Mouse (Mus musculus) CH12.LX (cell line): ENCODE measurements around the gene Cyb5rl. TPM values are rescaled to one million over a fixed set of nuclear protein-coding genes. Genes with fewer than 3 reads are reported as not detected.

ENCODE experiments used
- DNase-seq: peaks from one replicate; pipeline ENCODE4 v3.0.0-alpha.2; 2013; ENCODE audit errors: extremely low read depth
- H3K27ac ChIP-seq: 2 replicates; pipeline ENCODE4 v1.5.1; 2012; ENCODE audit warnings: low read depth, mild to moderate bottlenecking, control low read depth, moderate library complexity; ENCODE audit not compliant: insufficient read depth
- H3K27me3 ChIP-seq: replicated peaks from 2 replicates; pipeline ENCODE3; 2012; ENCODE audit warnings: inconsistent platforms
- H3K36me3 ChIP-seq, 2 experiments: replicated peaks in 1 of 2; 2 replicates each; pipeline versions ENCODE3 to v1.6.1; 2012; ENCODE audit warnings: inconsistent platforms in 1 of 2, low read length in 1 of 2, mild to moderate bottlenecking in 1 of 2, mixed read lengths in 1 of 2, moderate library complexity in 1 of 2; ENCODE audit not compliant: control insufficient read depth in 1 of 2, insufficient read depth in 1 of 2
- H3K4me1 ChIP-seq, 2 experiments: 2 replicates each; pipeline ENCODE4 v1.6.1; 2012; ENCODE audit warnings: inconsistent platforms in 1 of 2, moderate library complexity in 1 of 2; ENCODE audit not compliant: insufficient read depth in 2 of 2, control insufficient read depth in 1 of 2
- H3K4me2 ChIP-seq: 2 replicates; pipeline ENCODE4 v1.6.1; 2012; ENCODE audit warnings: low read depth, mild to moderate bottlenecking, control low read depth; ENCODE audit not compliant: poor library complexity, insufficient read depth, severe bottlenecking
- H3K4me3 ChIP-seq, 3 experiments: fragments of 150-350 bp in 1 of 3; sonication (generic) in 1 of 3; replicated peaks in 1 of 3; 2 replicates each; pipeline versions ENCODE3 to v1.5.1; 2011 to 2012; ENCODE audit warnings: low read depth in 2 of 3, low read length in 2 of 3, mild to moderate bottlenecking in 2 of 3, moderate library complexity in 2 of 3, control low read depth in 1 of 3, improper control_type of control experiment in 1 of 3, inconsistent platforms in 1 of 3, mixed read lengths in 1 of 3; ENCODE audit not compliant: poor library complexity in 1 of 3
- H3K79me2 ChIP-seq: replicated peaks from 2 replicates; pipeline ENCODE4 v1.6.1; 2012; ENCODE audit warnings: mild to moderate bottlenecking, moderate library complexity; ENCODE audit not compliant: control insufficient read depth, poor library complexity, insufficient read depth, severe bottlenecking; ENCODE audit errors: extremely low read depth
- H3K9ac ChIP-seq: 2 replicates; pipeline ENCODE4 v1.6.1; 2012; ENCODE audit warnings: low read depth, mild to moderate bottlenecking, control low read depth, moderate library complexity; ENCODE audit not compliant: insufficient read depth
- H3K9me3 ChIP-seq: replicated peaks from 2 replicates; pipeline ENCODE3; 2012; ENCODE audit warnings: low read length, inconsistent platforms, mixed read lengths
- BHLHE40 ChIP-seq: IDR thresholded peaks from 2 replicates; pipeline ENCODE4 v1.6.1; 2011; ENCODE audit warnings: mild to moderate bottlenecking, low read depth, low read length, improper control_type of control experiment
- CHD1 ChIP-seq: IDR thresholded peaks from 2 replicates; pipeline ENCODE4 v1.6.1; 2012; ENCODE audit warnings: low read depth, low read length, improper control_type of control experiment, inconsistent platforms
- CHD2 ChIP-seq: IDR thresholded peaks from 2 replicates; pipeline ENCODE4 v1.6.1; 2011; ENCODE audit warnings: low read length, improper control_type of control experiment
- CTCF ChIP-seq, 2 experiments: IDR thresholded peaks in 1 of 2; conservative IDR thresholded peaks in 1 of 2; 2 replicates each; pipeline ENCODE4 v1.5.1; 2011 to 2012; ENCODE audit warnings: low read depth in 2 of 2, low read length in 2 of 2, improper control_type of control experiment in 1 of 2, inconsistent platforms in 1 of 2, mild to moderate bottlenecking in 1 of 2, moderate library complexity in 1 of 2
- EP300 ChIP-seq: IDR thresholded peaks from 2 replicates; pipeline ENCODE4 v1.6.1; 2011; ENCODE audit warnings: low read length, improper control_type of control experiment
- ETS1 ChIP-seq: conservative IDR thresholded peaks from 2 replicates; pipeline ENCODE4 v1.6.1; 2012; ENCODE audit warnings: low read depth, mild to moderate bottlenecking, inconsistent platforms, low read length, improper control_type of control experiment, moderate library complexity
- GABPA ChIP-seq: IDR thresholded peaks from 2 replicates; pipeline ENCODE4 v1.6.1; 2012; ENCODE audit warnings: low read depth, low read length, improper control_type of control experiment, inconsistent platforms; ENCODE audit not compliant: insufficient replicate concordance
- HCFC1 ChIP-seq: IDR thresholded peaks from 2 replicates; pipeline ENCODE4 v1.6.1; 2012; ENCODE audit warnings: low read depth, mild to moderate bottlenecking, inconsistent platforms, low read length, improper control_type of control experiment
- JUND ChIP-seq: conservative IDR thresholded peaks from 2 replicates; pipeline ENCODE4 v1.6.1; 2011; ENCODE audit warnings: low read depth, low read length, improper control_type of control experiment
- MAFK ChIP-seq: IDR thresholded peaks from 2 replicates; pipeline ENCODE4 v1.6.1; 2011; ENCODE audit warnings: low read length, improper control_type of control experiment; ENCODE audit not compliant: insufficient replicate concordance
- MAX ChIP-seq: IDR thresholded peaks from 2 replicates; pipeline ENCODE4 v1.6.1; 2011; ENCODE audit warnings: low read length, improper control_type of control experiment
- MAZ ChIP-seq: IDR thresholded peaks from 2 replicates; pipeline ENCODE4 v1.6.1; 2012; ENCODE audit warnings: low read depth, mild to moderate bottlenecking, inconsistent platforms, low read length, improper control_type of control experiment, moderate library complexity
- MEF2A ChIP-seq: IDR thresholded peaks from 2 replicates; pipeline ENCODE4 v1.6.1; 2014; ENCODE audit warnings: low read depth, mild to moderate bottlenecking, inconsistent platforms, low read length, improper control_type of control experiment, borderline replicate concordance
- NELFE ChIP-seq: IDR thresholded peaks from 2 replicates; pipeline ENCODE4 v1.6.1; 2011; ENCODE audit warnings: low read depth, low read length, improper control_type of control experiment
- PAX5 ChIP-seq: IDR thresholded peaks from 2 replicates; pipeline ENCODE4 v1.6.1; 2012; ENCODE audit warnings: low read length, inconsistent platforms, mixed read lengths
- POLR2A ChIP-seq: IDR thresholded peaks from 2 replicates; pipeline ENCODE4 v1.6.1; 2011; ENCODE audit warnings: low read depth, mild to moderate bottlenecking, improper control_type of control experiment, low read length
- POLR2AphosphoS2 ChIP-seq: IDR thresholded peaks from 2 replicates; pipeline ENCODE4 v1.6.1; 2011; ENCODE audit warnings: low read depth, low read length, improper control_type of control experiment
- RCOR1 ChIP-seq: conservative IDR thresholded peaks from 2 replicates; pipeline ENCODE4 v1.6.1; 2012; ENCODE audit warnings: low read depth, mild to moderate bottlenecking, inconsistent platforms, low read length, improper control_type of control experiment
- SIN3A ChIP-seq: IDR thresholded peaks from 2 replicates; pipeline ENCODE4 v1.6.1; 2012; ENCODE audit warnings: low read length, improper control_type of control experiment, inconsistent platforms
- SMC3 ChIP-seq: IDR thresholded peaks from 2 replicates; pipeline ENCODE4 v1.6.1; 2011; ENCODE audit warnings: low read depth, low read length, improper control_type of control experiment
- TBP ChIP-seq: conservative IDR thresholded peaks from 2 replicates; pipeline ENCODE4 v1.6.1; 2011; ENCODE audit warnings: low read depth, low read length, improper control_type of control experiment
- TCF12 ChIP-seq: IDR thresholded peaks from 2 replicates; pipeline ENCODE4 v1.6.1; 2014; ENCODE audit warnings: low read depth, mild to moderate bottlenecking, inconsistent platforms, low read length, improper control_type of control experiment
- UBTF ChIP-seq: IDR thresholded peaks from 2 replicates; pipeline ENCODE4 v1.6.1; 2012; ENCODE audit warnings: low read depth, mild to moderate bottlenecking, inconsistent platforms, low read length, improper control_type of control experiment, moderate library complexity
- USF1 ChIP-seq: IDR thresholded peaks from 2 replicates; pipeline ENCODE4 v1.6.1; 2014; ENCODE audit warnings: low read depth, mild to moderate bottlenecking, inconsistent platforms, low read length, improper control_type of control experiment
- ZC3H11A ChIP-seq: IDR thresholded peaks from 2 replicates; pipeline ENCODE4 v1.6.1; 2012; ENCODE audit warnings: low read depth, mild to moderate bottlenecking, inconsistent platforms, low read length, improper control_type of control experiment
- ZKSCAN1 ChIP-seq: IDR thresholded peaks from 2 replicates; pipeline ENCODE4 v1.6.1; 2012; ENCODE audit warnings: low read depth, inconsistent platforms, low read length, improper control_type of control experiment, borderline replicate concordance
- ZNF384 ChIP-seq: IDR thresholded peaks from 2 replicates; pipeline ENCODE4 v1.6.1; 2012; ENCODE audit warnings: low read depth, low read length, improper control_type of control experiment, inconsistent platforms
- dilution Hi-C: fragments of 300-500 bp; cut with MboI; formaldehyde crosslinking; loops from 2 replicates; pipeline ENCODE4 v1.14.3; 2020; ENCODE audit warnings: low sequenced_read_pairs; ENCODE audit not compliant: extremely low pct_unique_long_range_greater_than_20kb, extremely low pct_ligation_motif_present
- in situ Hi-C: fragments of 300-500 bp; cut with MboI; formaldehyde crosslinking; loops from 3 replicates; pipeline ENCODE4 v1.14.3; 2019; ENCODE audit warnings: low sequenced_read_pairs, low pct_ligation_motif_present, low pct_unique_long_range_greater_than_20kb, mixed read lengths
- polyA plus RNA-seq: library from polyadenylated mRNA; unstranded; fragments of >175 nt; gene quantifications from 2 replicates; pipeline ENCODE4 v1.2.1, GENCODE M21; 2012; ENCODE audit warnings: low read depth; ENCODE audit not compliant: insufficient read length
- total RNA-seq, 2 experiments: library from RNA; depleted of rRNA; stranded (reverse); fragments of 300-350 nt in 1 of 2; fragments of >200 nt in 1 of 2; gene quantifications; 2 replicates each; pipeline ENCODE4 v1.2.3; 2012 to 2014

Gene Cyb5rl
- total and polyA plus RNA-seq, 3 experiments, result 14.0 to 22.7 (median 19.3) TPM

GRCm38 (mm10) chr4:107017257-107017656 is 49.5 kb upstream of the Cyb5rl start:
- Histone ChIP-seq H3K27ac (no peak overlapping the region), H3K27me3 (no peaks in the 10 kb centered on the region), H3K79me2 (no peaks in the 10 kb centered on the region), H3K36me3 (peaks cover 0 to 82% of the 10 kb centered on the region in 2 experiments), H3K4me2 (no peak overlapping the region), H3K4me3 (no peak overlapping the region), H3K4me1 (peaks cover 23 to 100% of the 10 kb centered on the region in 2 experiments), H3K9ac (no peak overlapping the region), H3K9me3 (no peaks in the 10 kb centered on the region)
- DNase-seq, result no peak
- dilution Hi-C loops (no loop called here), in situ Hi-C loops (no loop called here)
- TF ChIP-seq MEF2A (no peak), UBTF (no peak), SMC3 (no peak), ZKSCAN1 (no peak), TBP (no peak), ZNF384 (no peak), CHD2 (no peak), JUND (no peak), ZC3H11A (no peak), RCOR1 (no peak), POLR2A (no peak), PAX5 (no peak), POLR2AphosphoS2 (no peak), ETS1 (no peak), USF1 (no peak), NELFE (no peak), MAZ (no peak), CHD1 (no peak), HCFC1 (no peak), TCF12 (no peak)

- H3K79me2 ChIP-seq, result no peaks in the 10 kb centered on the region; the same call in 1 of the 2 replicates
- H3K9ac ChIP-seq, result no peak overlapping the region
- no peaks in the 10 kb centered on the region for H3K9me3 ChIP-seq
- DNase-seq, result no peak
- no peak overlapping the region for H3K4me2 ChIP-seq
- H3K4me1 ChIP-seq, result peaks cover 23 to 100% of the 10 kb centered on the region in 2 experiments
- H3K27me3 ChIP-seq, result no peaks in the 10 kb centered on the region
- no peak overlapping the region for H3K27ac ChIP-seq
- in situ Hi-C loops, result no loop called here
- H3K36me3 ChIP-seq, result peaks cover 0 to 81% of the 10 kb centered on the region in 2 experiments
- H3K4me3 ChIP-seq, result no peak overlapping the region
- dilution Hi-C loops, result no loop called here
- no peak for TF ChIP-seq BHLHE40
- TF ChIP-seq MAX, result no peak
- TF ChIP-seq CTCF (conservative IDR thresholded peaks at IDR 0.05 in 1 of 2, IDR thresholded peaks at IDR 0.05 in 1 of 2; ENCODE audit: low read depth in 2 of 2, low read length in 2 of 2), result no peak
- no peak for TF ChIP-seq POLR2AphosphoS2
- no peak for TF ChIP-seq CHD2
- TF ChIP-seq EP300, result no peak
- no peak for TF ChIP-seq PAX5
- TF ChIP-seq ETS1, result no peak
- TF ChIP-seq ZC3H11A, result no peak
- no peak for TF ChIP-seq GABPA
- no peak for TF ChIP-seq JUND
- TF ChIP-seq MAFK, result no peak
- no peak for TF ChIP-seq SIN3A
These were observed 48.3 kb upstream of the Cyb5rl start for GRCm38 (mm10) chr4:107018521-107018920.
